Mouse (Mus musculus): ENCODE results near the gene Abce1. TPM values are rescaled to one million over a fixed set of nuclear protein-coding genes. Genes with fewer than 3 reads are reported as not detected.
A peak's percentile ranks its signal among the peaks of the same experiment; 100 is the strongest.

Gene Abce1
- 27.7 and 35.6 TPM in 2 replicates for polyA plus RNA-seq (2012; rRNA removed)
- polyA plus RNA-seq (2014; fragmentation: Nextera tagmentation; extraction: Ambion mirVana) = 47.2 and 52.2 TPM in 2 replicates

DNA sequence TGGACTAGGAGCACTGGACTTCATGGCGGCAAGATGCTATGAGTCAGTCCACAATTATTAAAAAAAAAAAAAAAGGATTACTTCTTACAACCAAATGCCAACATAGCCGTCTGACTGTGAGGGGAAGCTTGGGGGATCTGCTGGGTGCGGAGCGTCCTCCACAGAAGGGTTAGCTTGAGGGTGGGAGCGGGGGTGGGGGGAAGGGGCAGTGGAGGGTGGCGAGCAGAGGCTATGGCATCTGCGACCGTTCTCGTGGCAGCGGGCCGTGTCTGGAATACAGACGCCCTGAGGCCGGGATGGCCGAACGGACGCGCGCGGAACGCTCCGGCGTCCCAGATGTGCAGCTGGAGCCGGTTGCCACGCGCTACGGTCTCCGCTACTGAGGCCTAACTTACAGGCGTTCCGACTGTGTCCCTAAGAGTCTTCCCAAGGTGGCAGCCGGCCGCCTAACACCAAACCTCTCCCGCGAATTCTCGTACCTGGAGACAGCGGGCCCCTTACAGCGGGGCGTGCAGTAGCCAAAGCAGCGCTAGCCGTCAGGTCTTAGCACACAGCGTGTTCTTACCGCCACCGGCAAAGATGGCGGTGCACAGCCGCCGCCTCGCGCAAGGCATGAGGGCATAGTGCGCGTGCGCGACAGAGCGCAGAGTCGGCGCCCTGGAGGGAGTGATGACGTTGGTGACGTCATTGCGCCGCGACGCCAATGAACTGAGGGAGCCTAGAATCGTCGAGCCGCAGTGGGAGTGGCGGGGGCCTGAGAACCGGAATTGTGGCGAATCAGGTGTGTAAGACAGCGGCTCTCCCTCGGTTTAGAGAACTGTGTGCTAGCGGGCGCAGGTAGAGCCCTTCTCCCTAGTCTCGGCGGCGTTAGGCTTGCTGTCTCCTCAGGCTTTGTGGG, at the start of gene Abce1, which contains the start of gene Anapc10:
TSS of gene Abce1 (minus strand) at position 677 of the 898 bp plus-strand sequence.
TSS of gene Anapc10 (plus strand) at position 757 of the 898 bp plus-strand sequence.
- Histone ChIP-seq H3K9me3 (ENCODE audit: control insufficient read depth, low read length) (no peaks in the 10 kb centered on the region), H3K36me3 (replicated peaks; ENCODE audit: control insufficient read depth, insufficient read depth, low read depth) (peaks cover 15% of the 10 kb centered on the region), H3K4me1 (replicated peaks; ENCODE audit: control insufficient read depth in 2 of 2, insufficient read depth in 2 of 2, low read length in 1 of 2) (peaks cover 2 to 7% of the 10 kb centered on the region in 2 experiments; a peak in 3 of 4 replicates), H3K9ac (replicated peaks) (peak within 1 kb of the TSS; percentile 84), H3K4me2 (ENCODE audit: low read depth) (peak within 1 kb of the TSS; percentile 88), H3K4me3 (ENCODE audit: insufficient read depth in 1 of 2, low read depth in 2 of 2, low read length in 2 of 2) (peak within 1 kb of the TSS; percentile 73 to 95), H3K27ac (peak within 1 kb of the TSS; percentile 78), H3K27me3 (ENCODE audit: control insufficient read depth, insufficient read depth, low read length) (no peaks in the 10 kb centered on the region)
- DNase-seq (ENCODE audit: low read depth in 3 of 3, low spot score in 3 of 3) (peak; percentile 97 to 98 (median 98)), ATAC-seq (ENCODE audit: insufficient read depth) (peak; percentile 98)
- no peak; the same call in 1 of the 2 replicates for TF ChIP-seq CTCF (IDR thresholded peaks at IDR 0.05; ENCODE audit: low read depth)
- TF ChIP-seq EP300 (IDR thresholded peaks at IDR 0.05; ENCODE audit: low read depth) = no peak
- WGBS (ENCODE audit: insufficient replicate concordance) = under 1% methylated on average over 73 of the region's 73 CpGs

- TF ChIP-seq EP300 (IDR thresholded peaks at IDR 0.05; ENCODE audit: low read depth) (no peak), CTCF (IDR thresholded peaks at IDR 0.05; ENCODE audit: low read depth) (no peak)
- H3K27ac ChIP-seq = no peak overlapping the region
- H3K36me3 ChIP-seq (replicated peaks; ENCODE audit: control insufficient read depth, insufficient read depth, low read depth) = no peaks in the 10 kb centered on the region
- DNase-seq (ENCODE audit: low read depth in 3 of 3, low spot score in 3 of 3) = no peak
- ATAC-seq (ENCODE audit: insufficient read depth) = no peak
- no peaks in the 10 kb centered on the region for H3K4me1 ChIP-seq (replicated peaks; ENCODE audit: control insufficient read depth in 2 of 2, insufficient read depth in 2 of 2, low read length in 1 of 2)
- no peak overlapping the region for H3K4me3 ChIP-seq (ENCODE audit: insufficient read depth in 1 of 2, low read depth in 2 of 2, low read length in 2 of 2)
- 49% methylated on average over 2 of the region's 2 CpGs for WGBS (ENCODE audit: insufficient replicate concordance)
- no peaks in the 10 kb centered on the region for H3K9me3 ChIP-seq (ENCODE audit: control insufficient read depth, low read length)
- H3K27me3 ChIP-seq (ENCODE audit: control insufficient read depth, insufficient read depth, low read length) = no peaks in the 10 kb centered on the region
- H3K9ac ChIP-seq (replicated peaks) = no peak overlapping the region
- H3K4me2 ChIP-seq (ENCODE audit: low read depth) = no peak overlapping the region
These were observed 38.8 kb upstream of the Abce1 start for GRCm38 (mm10) chr8:79750305-79750704.

- WGBS (ENCODE audit: insufficient replicate concordance) = 65% methylated on average over 4 of the region's 4 CpGs
- no peak for TF ChIP-seq EP300 (IDR thresholded peaks at IDR 0.05; ENCODE audit: low read depth)
- TF ChIP-seq CTCF (IDR thresholded peaks at IDR 0.05; ENCODE audit: low read depth) = no peak
- H3K4me3 ChIP-seq (ENCODE audit: insufficient read depth in 1 of 2, low read depth in 2 of 2, low read length in 2 of 2) = no peak overlapping the region
These were observed 37.1 kb upstream of the Abce1 start for GRCm38 (mm10) chr8:79748591-79748990.

GRCm38 (mm10) chr8:79748171-79748570, 36.6 kb upstream of the Abce1 start:
- H3K4me1 ChIP-seq (replicated peaks; ENCODE audit: control insufficient read depth in 2 of 2, insufficient read depth in 2 of 2, low read length in 1 of 2) = no peaks in the 10 kb centered on the region
- H3K4me3 ChIP-seq (ENCODE audit: insufficient read depth in 1 of 2, low read depth in 2 of 2, low read length in 2 of 2) = no peak overlapping the region
- no peak for TF ChIP-seq CTCF (IDR thresholded peaks at IDR 0.05; ENCODE audit: low read depth)
- TF ChIP-seq EP300 (IDR thresholded peaks at IDR 0.05; ENCODE audit: low read depth) = no peak
- 58% methylated on average over 2 of the region's 2 CpGs for WGBS (ENCODE audit: insufficient replicate concordance)
- no peaks in the 10 kb centered on the region for H3K36me3 ChIP-seq (replicated peaks; ENCODE audit: control insufficient read depth, insufficient read depth, low read depth)
- no peak overlapping the region for H3K4me2 ChIP-seq (ENCODE audit: low read depth)
- DNase-seq (ENCODE audit: low read depth in 3 of 3, low spot score in 3 of 3) (no peak), ATAC-seq (ENCODE audit: insufficient read depth) (no peak)
- no peaks in the 10 kb centered on the region for H3K9me3 ChIP-seq (ENCODE audit: control insufficient read depth, low read length)
- H3K9ac ChIP-seq (replicated peaks) = no peak overlapping the region
- H3K27me3 ChIP-seq (ENCODE audit: control insufficient read depth, insufficient read depth, low read length) = no peaks in the 10 kb centered on the region
- H3K27ac ChIP-seq = no peak overlapping the region

More at GRCm38 (mm10) chr8:79748591-79748990, 37.1 kb upstream of the Abce1 start:
- no peak overlapping the region for H3K9ac ChIP-seq (replicated peaks)
- H3K4me2 ChIP-seq (ENCODE audit: low read depth) = no peak overlapping the region
- no peaks in the 10 kb centered on the region for H3K9me3 ChIP-seq (ENCODE audit: control insufficient read depth, low read length)
- H3K27ac ChIP-seq = no peak overlapping the region
- no peak for DNase-seq (ENCODE audit: low read depth in 3 of 3, low spot score in 3 of 3)
- H3K36me3 ChIP-seq (replicated peaks; ENCODE audit: control insufficient read depth, insufficient read depth, low read depth) = no peaks in the 10 kb centered on the region
- no peaks in the 10 kb centered on the region for H3K4me1 ChIP-seq (replicated peaks; ENCODE audit: control insufficient read depth in 2 of 2, insufficient read depth in 2 of 2, low read length in 1 of 2)
- no peak for ATAC-seq (ENCODE audit: insufficient read depth)
- H3K27me3 ChIP-seq (ENCODE audit: control insufficient read depth, insufficient read depth, low read length) = no peaks in the 10 kb centered on the region

DNA sequence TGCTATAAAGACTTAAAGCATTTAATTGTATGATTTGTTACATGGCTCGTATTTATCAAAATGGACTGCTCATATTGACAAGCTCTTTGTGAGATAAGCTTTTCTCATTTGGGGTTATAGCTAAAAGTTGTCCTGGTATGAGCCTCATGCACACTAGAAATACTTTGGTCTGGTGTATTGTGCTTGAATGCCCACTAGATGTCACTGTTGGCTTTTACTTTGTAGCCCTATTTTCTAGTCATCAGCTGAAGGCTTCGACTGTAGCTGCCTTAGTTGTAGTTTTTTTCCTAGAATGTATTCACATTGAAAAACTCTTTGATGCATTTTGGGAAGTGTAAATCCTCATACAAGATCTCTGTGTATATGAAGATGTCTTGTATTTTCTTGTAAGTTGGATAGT, 22.8 kb upstream of the Abce1 start:
- 14% methylated on average over 2 of the region's 2 CpGs for WGBS (ENCODE audit: insufficient replicate concordance)
- H3K4me1 ChIP-seq (replicated peaks; ENCODE audit: control insufficient read depth in 2 of 2, insufficient read depth in 2 of 2, low read length in 1 of 2) = no peaks in the 10 kb centered on the region
- H3K36me3 ChIP-seq (replicated peaks; ENCODE audit: control insufficient read depth, insufficient read depth, low read depth) = no peaks in the 10 kb centered on the region
- H3K9me3 ChIP-seq (ENCODE audit: control insufficient read depth, low read length) = no peaks in the 10 kb centered on the region
- H3K4me3 ChIP-seq (ENCODE audit: insufficient read depth in 1 of 2, low read depth in 2 of 2, low read length in 2 of 2) = no peak overlapping the region
- H3K4me2 ChIP-seq (ENCODE audit: low read depth) = no peak overlapping the region
- DNase-seq (ENCODE audit: low read depth in 3 of 3, low spot score in 3 of 3) (peak; percentile 26 to 28 (median 26)), ATAC-seq (ENCODE audit: insufficient read depth) (no peak)
- no peak overlapping the region for H3K27ac ChIP-seq
- H3K9ac ChIP-seq (replicated peaks) = no peak overlapping the region
- TF ChIP-seq CTCF (IDR thresholded peaks at IDR 0.05; ENCODE audit: low read depth) (peak; percentile 72), EP300 (IDR thresholded peaks at IDR 0.05; ENCODE audit: low read depth) (no peak)
- H3K27me3 ChIP-seq (ENCODE audit: control insufficient read depth, insufficient read depth, low read length) = no peaks in the 10 kb centered on the region
